Comparison of ENCODE assay signal across 12 mouse cellular contexts in the genomic region with DNA sequence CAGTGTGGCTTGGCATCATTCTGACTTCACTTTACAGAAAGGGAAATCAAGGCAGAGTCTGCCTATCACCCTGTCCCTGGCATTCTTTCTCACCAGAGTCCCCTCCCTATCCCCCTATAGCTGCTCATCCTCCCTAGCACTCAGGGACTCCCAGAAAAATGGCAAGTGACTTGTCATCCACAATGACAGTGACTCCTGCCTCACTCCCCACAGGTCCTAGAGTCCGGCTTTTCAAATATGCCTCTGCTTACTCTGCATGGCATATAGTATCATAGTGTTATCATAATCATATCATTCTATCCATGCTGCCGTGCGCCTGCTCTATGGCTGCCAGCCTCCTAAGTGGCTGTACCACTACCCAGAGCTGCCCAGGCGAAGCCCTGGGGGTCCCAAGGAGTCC. TPM values are rescaled to one million over a fixed set of nuclear protein-coding genes. Genes with fewer than 3 reads are reported as not detected.
A peak's percentile ranks its signal among the peaks of the same experiment; 100 is the strongest.
DNase-seq lines count a peak whose midpoint lies in the region; ATAC-seq lines count a peak whose summit lies in the region.
"Had no signal": no experiment of that assay in that cellular context is flagged by ENCODE, and none has a peak within 500 bp of the region (broad histone marks: within the 10 kb centered on the region; RNA-seq: fewer than 3 reads in every experiment).

No protein-coding gene starts in this region.

- no peaks in the 10 kb centered on the region for H3K36me3 ChIP-seq in heart, embryonic 10.5 days
- H3K36me3 ChIP-seq in midbrain, embryonic 16.5 days (ENCODE audit: control insufficient read depth, insufficient read depth, low read length): 0 out of 2 replicates have a peak, but pooled peaks cover 3% of the 10 kb centered on the region
- no peaks in the 10 kb centered on the region for H3K36me3 ChIP-seq in midbrain, embryonic 15.5 days (replicated peaks)
- H3K36me3 ChIP-seq in embryonic facial prominence, embryonic 14.5 days (ENCODE audit: control insufficient read depth, insufficient read depth, low read length): no peaks in the 10 kb centered on the region
- H3K36me3 ChIP-seq in stomach, embryonic 14.5 days (ENCODE audit: control insufficient read depth, insufficient read depth, low read length): no peaks in the 10 kb centered on the region
- no peaks in the 10 kb centered on the region for H3K36me3 ChIP-seq in hindbrain, embryonic 10.5 days

- peaks cover 27% of the 10 kb centered on the region for H3K4me1 ChIP-seq in heart, embryonic 10.5 days
- no peaks in the 10 kb centered on the region for H3K4me1 ChIP-seq in midbrain, embryonic 16.5 days (ENCODE audit: control insufficient read depth, insufficient read depth, low read length)
- no peaks in the 10 kb centered on the region for H3K4me1 ChIP-seq in midbrain, embryonic 15.5 days
- peaks cover 9% of the 10 kb centered on the region for H3K4me1 ChIP-seq in embryonic facial prominence, embryonic 14.5 days (ENCODE audit: control insufficient read depth, insufficient read depth, low read length)
- H3K4me1 ChIP-seq in stomach, embryonic 14.5 days (ENCODE audit: control insufficient read depth, insufficient read depth, low read length): 0 out of 2 replicates have a peak, but pooled peaks cover 9% of the 10 kb centered on the region
- H3K4me1 ChIP-seq in hindbrain, embryonic 10.5 days (replicated peaks): peaks cover 19% of the 10 kb centered on the region

- no peak for DNase-seq in heart, embryonic 10.5 days (ENCODE audit: low spot score)
- DNase-seq in heart, postnatal 36 days: no peak
- DNase-seq in embryonic facial prominence, embryonic 14.5 days (ENCODE audit: low spot score): no peak
- DNase-seq in hindbrain, embryonic 10.5 days (ENCODE audit: low spot score): no peak
- DNase-seq in gastrocnemius, adult 18-20 months (ENCODE audit: low spot score): no peak
- DNase-seq: cerebellum, adult 11 months; kidney, adult 8-10 months; layer of hippocampus, postnatal 36 days had no signal

- no peaks in the 10 kb centered on the region for H3K27me3 ChIP-seq in heart, embryonic 10.5 days (ENCODE audit: insufficient read depth, poor library complexity, severe bottlenecking)
- H3K27me3 ChIP-seq in midbrain, embryonic 16.5 days (ENCODE audit: control insufficient read depth, insufficient read depth, low read depth, low read length): no peaks in the 10 kb centered on the region
- no peaks in the 10 kb centered on the region for H3K27me3 ChIP-seq in midbrain, embryonic 15.5 days (replicated peaks)
- no peaks in the 10 kb centered on the region for H3K27me3 ChIP-seq in embryonic facial prominence, embryonic 14.5 days (replicated peaks; ENCODE audit: control insufficient read depth, insufficient read depth, low read length)
- no peaks in the 10 kb centered on the region for H3K27me3 ChIP-seq in stomach, embryonic 14.5 days (ENCODE audit: control insufficient read depth, insufficient read depth, low read length)
- H3K27me3 ChIP-seq in hindbrain, embryonic 10.5 days (ENCODE audit: insufficient read depth, poor library complexity, severe bottlenecking): no peaks in the 10 kb centered on the region

- no peak overlapping the region for H3K4me2 ChIP-seq in midbrain, embryonic 16.5 days (ENCODE audit: low read length)
- H3K4me2 ChIP-seq in midbrain, embryonic 15.5 days: no peak overlapping the region
- no peak overlapping the region for H3K4me2 ChIP-seq in embryonic facial prominence, embryonic 14.5 days (ENCODE audit: low read depth, low read length)
- H3K4me2 ChIP-seq in stomach, embryonic 14.5 days (replicated peaks; ENCODE audit: low read depth, low read length): no peak overlapping the region

- WGBS in heart, embryonic 10.5 days: 88% methylated on average over 4 of the region's 4 CpGs
- 94% methylated on average over 4 of the region's 4 CpGs for WGBS in midbrain, embryonic 16.5 days
- WGBS in midbrain, embryonic 15.5 days: 94% methylated on average over 4 of the region's 4 CpGs
- WGBS in embryonic facial prominence, embryonic 14.5 days: 93% methylated on average over 4 of the region's 4 CpGs
- WGBS in stomach, embryonic 14.5 days: 94% methylated on average over 4 of the region's 4 CpGs
- 92% methylated on average over 4 of the region's 4 CpGs for WGBS in hindbrain, embryonic 10.5 days

- intact Hi-C loops in heart, postnatal 36 days (cut with DNase I): no loop called here

- ATAC-seq in midbrain, embryonic 16.5 days: peak; percentile 12; the same call in 1 of the 2 replicates
- ATAC-seq in midbrain, embryonic 15.5 days (replicated peaks): no peak
- ATAC-seq in embryonic facial prominence, embryonic 14.5 days (ENCODE audit: low read depth): no peak
- ATAC-seq in stomach, embryonic 14.5 days (ENCODE audit: insufficient number of reproducible peaks, insufficient read depth, low FRiP score, low read depth): no peak

- H3K27ac ChIP-seq in heart, embryonic 10.5 days: peak overlapping the region; percentile 84
- H3K27ac ChIP-seq in midbrain, embryonic 16.5 days (ENCODE audit: low read length): no peak overlapping the region
- no peak overlapping the region for H3K27ac ChIP-seq in midbrain, embryonic 15.5 days
- peak overlapping the region; percentile 67 for H3K27ac ChIP-seq in embryonic facial prominence, embryonic 14.5 days (replicated peaks; ENCODE audit: low read depth, low read length)
- peak overlapping the region; percentile 75; the same call in 1 of the 2 replicates for H3K27ac ChIP-seq in stomach, embryonic 14.5 days (ENCODE audit: low read length)
- no peak overlapping the region for H3K27ac ChIP-seq in hindbrain, embryonic 10.5 days

- no peak overlapping the region for H3K4me3 ChIP-seq in heart, embryonic 10.5 days
- no peak overlapping the region for H3K4me3 ChIP-seq in midbrain, embryonic 16.5 days (ENCODE audit: low read depth, low read length)
- H3K4me3 ChIP-seq in midbrain, embryonic 15.5 days: no peak overlapping the region
- H3K4me3 ChIP-seq in embryonic facial prominence, embryonic 14.5 days (ENCODE audit: low read depth, low read length): no peak overlapping the region
- no peak overlapping the region for H3K4me3 ChIP-seq in stomach, embryonic 14.5 days (ENCODE audit: low read depth, low read length)
- H3K4me3 ChIP-seq in hindbrain, embryonic 10.5 days: no peak overlapping the region
- H3K4me3 ChIP-seq: erythroblast, embryonic 14.5 days had no signal

- H3K9ac ChIP-seq in midbrain, embryonic 16.5 days (ENCODE audit: low read depth, low read length): no peak overlapping the region
- no peak overlapping the region for H3K9ac ChIP-seq in midbrain, embryonic 15.5 days
- no peak overlapping the region for H3K9ac ChIP-seq in embryonic facial prominence, embryonic 14.5 days (ENCODE audit: low read depth, low read length)
- H3K9ac ChIP-seq in stomach, embryonic 14.5 days (replicated peaks; ENCODE audit: low read depth, low read length): no peak overlapping the region

- no peaks in the 10 kb centered on the region for H3K9me3 ChIP-seq in heart, embryonic 10.5 days
- H3K9me3 ChIP-seq in midbrain, embryonic 16.5 days (replicated peaks; ENCODE audit: control insufficient read depth, low read length, poor library complexity, severe bottlenecking): no peaks in the 10 kb centered on the region; the same call in 1 of the 2 replicates
- no peaks in the 10 kb centered on the region for H3K9me3 ChIP-seq in midbrain, embryonic 15.5 days
- no peaks in the 10 kb centered on the region for H3K9me3 ChIP-seq in embryonic facial prominence, embryonic 14.5 days (ENCODE audit: control insufficient read depth, low read length)
- H3K9me3 ChIP-seq in stomach, embryonic 14.5 days (ENCODE audit: control insufficient read depth, low read depth, low read length): no peaks in the 10 kb centered on the region
- no peaks in the 10 kb centered on the region for H3K9me3 ChIP-seq in hindbrain, embryonic 10.5 days

RNA-seq across cellular contexts. Expression of gene Fgd3, which starts 11.9 kb away (rescaled TPM):
- polyA plus RNA-seq in heart, embryonic 10.5 days (2016; fragmentation: Nextera tagmentation; extraction: Ambion mirVana): 0.26 and 0.45 TPM in 2 replicates
- 1 to 10 TPM in 1 of 2 experiments, under 1 TPM in 1; 0.64 to 1.2 TPM for total RNA-seq in heart, postnatal 36 days (2021)
- polyA plus RNA-seq in midbrain, embryonic 16.5 days (2015; fragmentation: Nextera tagmentation; extraction: Ambion mirVana): 2.7 and 3.2 TPM in 2 replicates
- polyA plus RNA-seq in midbrain, embryonic 15.5 days (2015; fragmentation: Nextera tagmentation; extraction: Ambion mirVana): 3.1 TPM in 2 replicates
- 0.51 and 0.58 TPM in 2 replicates for polyA plus RNA-seq in embryonic facial prominence, embryonic 14.5 days (2014; fragmentation: Nextera tagmentation; extraction: Ambion mirVana)
- polyA plus RNA-seq in stomach, embryonic 14.5 days (2014; fragmentation: Nextera tagmentation; extraction: Ambion mirVana): 0.51 and 0.56 TPM in 2 replicates
- polyA plus RNA-seq in hindbrain, embryonic 10.5 days (2016; fragmentation: Nextera tagmentation; extraction: Ambion mirVana): 0.98 TPM in 2 replicates
- total RNA-seq in gastrocnemius, adult 18-20 months (2021): under 1 TPM; 0.41 to 0.90 TPM

RNA-seq across cellular contexts. Expression of gene Bicd2, which starts 33.2 kb away (rescaled TPM):
- 37.5 and 46.7 TPM in 2 replicates for polyA plus RNA-seq in heart, embryonic 10.5 days (2016; fragmentation: Nextera tagmentation; extraction: Ambion mirVana)
- total RNA-seq in heart, postnatal 36 days (2021): 10 to 100 TPM; 73.4 to 79.7 TPM
- 26.2 and 28.3 TPM in 2 replicates for polyA plus RNA-seq in midbrain, embryonic 16.5 days (2015; fragmentation: Nextera tagmentation; extraction: Ambion mirVana)
- polyA plus RNA-seq in midbrain, embryonic 15.5 days (2015; fragmentation: Nextera tagmentation; extraction: Ambion mirVana): 28.3 and 29.2 TPM in 2 replicates
- 35.9 and 37.1 TPM in 2 replicates for polyA plus RNA-seq in embryonic facial prominence, embryonic 14.5 days (2014; fragmentation: Nextera tagmentation; extraction: Ambion mirVana)
- polyA plus RNA-seq in stomach, embryonic 14.5 days (2014; fragmentation: Nextera tagmentation; extraction: Ambion mirVana): 24.2 and 26.0 TPM in 2 replicates
- polyA plus RNA-seq in hindbrain, embryonic 10.5 days (2016; fragmentation: Nextera tagmentation; extraction: Ambion mirVana): 31.8 and 32.0 TPM in 2 replicates
- total RNA-seq in gastrocnemius, adult 18-20 months (2021): 10 to 100 TPM; 23.4 to 28.6 TPM

RNA-seq across cellular contexts. Expression of gene Susd3, which starts 59.7 kb away (rescaled TPM):
- polyA plus RNA-seq in heart, embryonic 10.5 days (2016; fragmentation: Nextera tagmentation; extraction: Ambion mirVana): 0.41 and 1.1 TPM in 2 replicates
- 1 to 10 TPM; 1.1 to 1.3 TPM for total RNA-seq in heart, postnatal 36 days (2021)
- 0.38 and 0.68 TPM in 2 replicates for polyA plus RNA-seq in midbrain, embryonic 16.5 days (2015; fragmentation: Nextera tagmentation; extraction: Ambion mirVana)
- polyA plus RNA-seq in midbrain, embryonic 15.5 days (2015; fragmentation: Nextera tagmentation; extraction: Ambion mirVana): 0.54 and 0.59 TPM in 2 replicates
- 1.9 and 2.2 TPM in 2 replicates for polyA plus RNA-seq in embryonic facial prominence, embryonic 14.5 days (2014; fragmentation: Nextera tagmentation; extraction: Ambion mirVana)
- 0.95 and 1.8 TPM in 2 replicates for polyA plus RNA-seq in stomach, embryonic 14.5 days (2014; fragmentation: Nextera tagmentation; extraction: Ambion mirVana)
- 1.4 and 1.6 TPM in 2 replicates for polyA plus RNA-seq in hindbrain, embryonic 10.5 days (2016; fragmentation: Nextera tagmentation; extraction: Ambion mirVana)
- total RNA-seq in gastrocnemius, adult 18-20 months (2021): under 1 TPM in 1 of 2 experiments, not detected in 1; 0.24 TPM

Comparison
In these comparisons a context has a peak if more than half of its experiments do, and no peak if none do; other contexts are left out.
1. H3K27ac ChIP-seq: peak in heart, embryonic 10.5 days (single experiment), embryonic facial prominence, embryonic 14.5 days (single experiment) and stomach, embryonic 14.5 days (single experiment); none in midbrain, embryonic 16.5 days (single experiment), midbrain, embryonic 15.5 days (single experiment) and hindbrain, embryonic 10.5 days (single experiment).